Mouse (Mus musculus) forebrain, embryonic 15.5 days (tissue): Measurements from ENCODE around the gene Nptxr. TPM values are rescaled to one million over a fixed set of nuclear protein-coding genes. Genes with fewer than 3 reads are reported as not detected.

ENCODE experiments used
- ATAC-seq: fragments of 200-750 bp; cut with Nextera tagmentation; replicated peaks from 2 replicates; pipeline ENCODE4 v1.8.0; 2017; ENCODE audit warnings: mild to moderate bottlenecking, moderate TSS enrichment, moderate library complexity
- H3K27ac ChIP-seq: fragments of 300-500 bp; sonication (generic); replicated peaks from 2 replicates; pipeline ENCODE4 v1.5.1; 2015; ENCODE audit warnings: mild to moderate bottlenecking, inconsistent platforms
- H3K27me3 ChIP-seq: fragments of 300-500 bp; sonication (generic); 2 replicates; pipeline ENCODE4 v1.6.1; 2015; ENCODE audit warnings: inconsistent platforms
- H3K36me3 ChIP-seq: fragments of 300-500 bp; sonication (generic); 2 replicates; pipeline ENCODE4 v1.6.1; 2015; ENCODE audit warnings: mild to moderate bottlenecking, inconsistent platforms
- H3K4me1 ChIP-seq: fragments of 300-500 bp; sonication (generic); 2 replicates; pipeline ENCODE4 v1.6.1; 2015; ENCODE audit warnings: inconsistent platforms
- H3K4me2 ChIP-seq: fragments of 300-500 bp; sonication (generic); replicated peaks from 2 replicates; pipeline ENCODE4 v1.6.1; 2015; ENCODE audit warnings: mild to moderate bottlenecking, inconsistent platforms
- H3K4me3 ChIP-seq: fragments of 300-500 bp; sonication (generic); 2 replicates; pipeline ENCODE4 v1.5.1; 2015; ENCODE audit warnings: mild to moderate bottlenecking, inconsistent platforms
- H3K9ac ChIP-seq: fragments of 300-500 bp; sonication (generic); replicated peaks from 2 replicates; pipeline ENCODE4 v1.6.1; 2015; ENCODE audit warnings: mild to moderate bottlenecking, inconsistent platforms
- H3K9me3 ChIP-seq: fragments of 300-500 bp; sonication (generic); 2 replicates; pipeline ENCODE4 v1.6.1; 2016; ENCODE audit warnings: inconsistent platforms
- WGBS: fragments of 180-500 bp; shearing (Covaris S2); methylation state at CpG from one replicate; pipeline ENCODE4 v1.1.7; 2015; ENCODE audit warnings: mixed read lengths; 5-methylcytosine and 5-hydroxymethylcytosine counted together
- polyA plus RNA-seq: library from polyadenylated mRNA; unstranded; fragments of >200 nt; fragmentation: Nextera tagmentation; extraction: Ambion mirVana; gene quantifications from 2 replicates; pipeline ENCODE4 v1.2.1, GENCODE M21; 2015

Nptxr gene
- polyA plus RNA-seq, 1 experiment from 2014 or later, result 19.5 TPM

DNA sequence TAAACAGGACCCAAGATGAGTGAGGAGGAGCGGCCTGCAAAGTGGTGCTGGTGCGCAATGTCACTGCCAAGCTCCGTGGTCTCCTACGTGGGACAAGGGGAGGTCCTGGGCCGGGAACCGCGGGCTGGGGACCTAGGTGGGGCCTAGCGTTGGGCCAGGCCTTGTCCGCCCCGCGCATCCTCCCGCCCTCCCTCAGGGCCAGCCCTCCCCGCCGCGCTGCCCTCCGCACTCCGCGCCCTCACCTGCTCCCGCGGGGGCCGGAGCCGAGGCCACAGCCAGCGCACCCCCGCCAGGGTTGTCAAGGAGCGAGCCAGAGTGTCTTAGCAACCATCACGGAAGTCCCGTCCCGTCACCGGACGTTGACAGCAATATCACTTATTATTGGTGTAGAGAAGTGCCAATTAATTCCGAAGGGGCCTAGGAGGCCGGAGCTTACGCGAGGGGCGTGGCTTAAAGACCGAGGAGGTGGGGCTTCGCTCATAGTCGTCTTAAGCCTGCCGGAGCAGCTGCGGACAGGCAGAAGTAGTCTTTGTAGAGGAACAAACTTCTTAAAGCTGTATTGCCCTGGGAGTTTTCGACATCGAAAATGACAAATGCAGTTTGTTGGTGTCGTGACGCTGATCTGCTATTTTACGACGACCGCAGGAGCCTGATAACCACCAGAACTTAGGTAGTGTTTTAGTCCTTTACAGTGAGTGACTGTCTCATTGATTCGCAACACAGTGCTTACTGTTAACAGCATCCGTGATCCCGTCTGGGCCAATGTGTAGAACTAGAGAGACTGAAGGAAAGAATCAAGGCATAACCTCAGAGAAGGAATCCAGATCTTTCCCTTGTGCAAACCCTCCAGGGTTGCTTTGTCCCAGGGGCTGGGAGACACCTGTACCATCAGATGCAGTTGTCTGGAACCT lies 30.2 kb downstream of the Nptxr start:
- H3K4me2 ChIP-seq, result peak overlapping the region; percentile 73
- H3K27ac ChIP-seq, result peak overlapping the region; percentile 67
- peak; percentile 98 for ATAC-seq
- under 1% methylated on average over 49 of the region's 50 CpGs for WGBS
- no peaks in the 10 kb centered on the region for H3K36me3 ChIP-seq
- peak overlapping the region; percentile 89 for H3K9ac ChIP-seq
- H3K4me3 ChIP-seq, result peak overlapping the region; percentile 97
- no peaks in the 10 kb centered on the region for H3K27me3 ChIP-seq
- H3K9me3 ChIP-seq, result no peaks in the 10 kb centered on the region
- H3K4me1 ChIP-seq, result peaks cover 44% of the 10 kb centered on the region

DNA sequence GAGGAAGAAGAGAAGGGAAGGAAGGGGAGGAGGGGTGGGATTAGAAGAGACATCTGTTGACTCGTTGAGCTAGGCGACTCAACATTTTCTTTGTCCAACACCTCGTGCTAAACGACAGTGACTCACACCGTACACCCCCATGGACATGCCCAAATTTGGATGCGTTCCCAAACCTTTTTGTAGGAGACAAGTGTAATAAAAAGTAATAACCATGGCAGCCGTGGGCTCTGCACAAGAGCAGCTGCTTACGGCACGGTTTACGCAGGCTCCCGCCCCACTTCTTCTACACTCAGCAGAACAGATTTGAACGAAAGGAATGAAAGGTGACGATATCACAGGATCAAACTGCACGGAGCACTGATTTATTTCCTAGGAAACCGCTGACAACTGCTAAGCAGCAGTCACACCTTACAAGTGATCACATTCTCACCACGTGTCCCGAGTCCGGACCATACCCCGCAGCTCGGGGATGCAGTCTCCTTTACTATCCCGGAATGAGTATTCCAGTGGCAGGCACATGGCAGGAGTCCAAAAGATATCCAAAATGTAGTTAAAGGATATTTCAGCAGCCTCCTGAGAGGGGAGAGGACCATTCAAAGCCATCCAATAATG lies 33.8 kb downstream of the Nptxr start:
- no peak for ATAC-seq
- no peak overlapping the region for H3K27ac ChIP-seq
- no peak overlapping the region for H3K4me3 ChIP-seq
- peaks cover 79% of the 10 kb centered on the region for H3K4me1 ChIP-seq
- WGBS, result 48% methylated on average over 21 of the region's 21 CpGs
- H3K4me2 ChIP-seq, result 0 out of 2 replicates have a peak overlapping the region, but pooled peaks have one; percentile 4
- no peak overlapping the region for H3K9ac ChIP-seq
- no peaks in the 10 kb centered on the region for H3K9me3 ChIP-seq
- no peaks in the 10 kb centered on the region for H3K27me3 ChIP-seq
- H3K36me3 ChIP-seq, result no peaks in the 10 kb centered on the region

DNA sequence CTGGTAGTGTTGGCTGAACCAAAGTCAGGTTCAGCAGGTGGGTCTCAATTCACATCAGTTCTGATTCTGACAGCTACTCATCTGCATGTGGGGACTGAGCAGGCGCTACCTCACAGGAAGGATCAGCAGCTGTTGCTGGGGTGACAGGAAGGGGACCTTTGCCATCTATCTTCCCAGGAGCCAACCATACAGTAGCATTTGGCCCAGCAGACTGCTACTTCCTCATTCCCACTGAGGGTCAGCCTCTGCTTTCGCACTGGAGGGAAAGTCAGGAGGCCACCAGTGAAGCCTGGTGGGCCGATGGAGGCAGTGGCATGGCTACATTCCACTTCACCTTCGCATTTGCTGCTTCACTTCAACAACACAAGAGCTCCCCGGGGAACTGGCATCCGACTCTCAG lies 36.3 kb downstream of the Nptxr start:
- ATAC-seq, result no peak
- Histone ChIP-seq H3K27ac (no peak overlapping the region), H3K4me1 (peaks cover 86% of the 10 kb centered on the region), H3K27me3 (no peaks in the 10 kb centered on the region), H3K36me3 (peaks cover 4% of the 10 kb centered on the region; the same call in 1 of the 2 replicates), H3K9ac (no peak overlapping the region), H3K4me3 (no peak overlapping the region), H3K9me3 (no peaks in the 10 kb centered on the region), H3K4me2 (no peak overlapping the region)
- 55% methylated on average over 6 of the region's 6 CpGs for WGBS

DNA sequence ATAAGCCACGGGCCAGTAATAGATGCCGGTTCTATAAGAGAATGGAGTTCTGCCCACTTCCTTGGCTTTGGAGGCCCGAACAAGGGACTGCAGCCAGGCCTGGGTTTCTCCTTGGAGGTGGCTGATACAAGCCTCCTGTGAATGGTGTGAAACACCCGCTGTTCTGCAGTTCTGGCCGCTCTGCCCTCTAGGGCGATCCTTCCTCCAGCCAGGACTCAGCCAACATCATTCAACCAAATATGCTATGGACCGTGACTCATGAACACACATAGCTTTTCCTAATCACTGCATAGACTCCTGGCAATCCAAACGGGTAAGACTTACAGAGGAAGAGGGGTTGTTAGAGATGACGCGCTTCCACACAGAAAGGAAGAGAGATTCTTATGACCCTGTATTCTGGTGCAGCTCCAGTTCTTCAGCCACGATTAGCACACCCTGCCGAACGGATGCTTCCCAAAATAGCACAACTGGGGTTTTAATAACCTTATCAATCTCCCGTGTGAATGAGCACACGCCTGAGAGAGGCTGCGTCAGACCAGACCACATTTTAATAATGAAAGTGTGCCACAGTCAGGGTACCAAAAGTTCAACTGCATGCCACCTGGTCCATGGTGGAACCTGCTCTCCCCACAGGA lies 37.1 kb downstream of the Nptxr start:
- H3K27me3 ChIP-seq, result no peaks in the 10 kb centered on the region
- H3K9ac ChIP-seq, result no peak overlapping the region
- H3K36me3 ChIP-seq, result peaks cover 8% of the 10 kb centered on the region
- no peaks in the 10 kb centered on the region for H3K9me3 ChIP-seq
- H3K4me3 ChIP-seq, result no peak overlapping the region
- peaks cover 78% of the 10 kb centered on the region for H3K4me1 ChIP-seq
- no peak for ATAC-seq
- 79% methylated on average over 16 of the region's 16 CpGs for WGBS
- peak overlapping the region; percentile 73 for H3K27ac ChIP-seq
- no peak overlapping the region for H3K4me2 ChIP-seq

DNA sequence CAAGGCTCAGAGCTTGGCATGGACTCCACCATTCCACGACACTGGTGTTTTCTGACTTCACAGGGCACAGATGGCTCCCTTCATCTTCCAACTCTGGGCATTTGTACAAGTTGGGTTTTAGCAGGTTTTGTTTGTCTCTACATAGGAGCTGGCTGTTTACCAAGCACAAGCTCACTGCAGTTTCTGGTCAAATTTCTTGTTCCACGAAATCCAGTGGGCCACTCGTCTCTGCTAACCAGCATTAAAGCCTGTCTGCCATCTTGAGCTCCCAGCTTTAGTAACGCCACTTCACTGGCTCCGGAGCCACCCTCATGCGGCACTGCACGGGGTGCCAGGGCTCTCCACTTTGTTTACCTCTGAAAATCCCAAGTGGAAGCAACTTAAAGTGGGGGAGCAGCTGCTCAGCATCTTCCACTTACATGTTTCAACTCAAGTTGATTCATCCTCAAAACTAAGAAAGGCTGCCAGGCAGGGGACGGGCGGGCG lies 37.9 kb downstream of the Nptxr start:
- peak overlapping the region; percentile 73 for H3K27ac ChIP-seq
- H3K4me1 ChIP-seq, result peaks cover 78% of the 10 kb centered on the region
- H3K36me3 ChIP-seq, result peaks cover 10% of the 10 kb centered on the region
- no peak overlapping the region for H3K9ac ChIP-seq
- whole genome bisulfite sequencing, result 64% methylated on average over 10 of the region's 10 CpGs
- H3K4me3 ChIP-seq, result no peak overlapping the region
- H3K9me3 ChIP-seq, result no peaks in the 10 kb centered on the region
- no peaks in the 10 kb centered on the region for H3K27me3 ChIP-seq
- ATAC-seq, result peak; percentile 27; the same call in 1 of the 2 replicates
- H3K4me2 ChIP-seq, result no peak overlapping the region

DNA sequence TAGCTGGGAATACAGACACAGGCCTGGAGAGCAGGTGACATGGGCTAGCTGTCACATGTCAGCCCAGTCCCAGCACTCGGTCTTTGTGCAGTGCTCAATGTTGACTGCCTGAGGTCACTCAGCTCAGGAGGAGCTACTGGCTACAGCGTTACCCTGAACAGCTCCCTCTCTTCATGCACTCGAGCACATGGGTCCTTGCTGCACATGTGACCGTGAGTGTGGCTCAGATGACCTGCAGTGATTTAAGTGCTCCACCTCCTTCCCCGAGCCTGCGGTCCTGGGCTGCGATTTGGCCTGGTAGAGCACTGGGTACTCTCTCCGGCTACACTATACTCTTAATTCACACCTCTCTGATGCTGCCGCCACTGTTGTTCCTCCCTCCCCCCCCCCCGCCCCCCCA lies 38.4 kb downstream of the Nptxr start:
- WGBS, result 51% methylated on average over 10 of the region's 10 CpGs
- Histone ChIP-seq H3K9me3 (no peaks in the 10 kb centered on the region), H3K36me3 (peaks cover 12% of the 10 kb centered on the region), H3K27me3 (no peaks in the 10 kb centered on the region), H3K4me1 (peaks cover 75% of the 10 kb centered on the region), H3K27ac (peak overlapping the region; percentile 73), H3K4me2 (no peak overlapping the region), H3K9ac (no peak overlapping the region), H3K4me3 (no peak overlapping the region)
- ATAC-seq, result no peak

DNA sequence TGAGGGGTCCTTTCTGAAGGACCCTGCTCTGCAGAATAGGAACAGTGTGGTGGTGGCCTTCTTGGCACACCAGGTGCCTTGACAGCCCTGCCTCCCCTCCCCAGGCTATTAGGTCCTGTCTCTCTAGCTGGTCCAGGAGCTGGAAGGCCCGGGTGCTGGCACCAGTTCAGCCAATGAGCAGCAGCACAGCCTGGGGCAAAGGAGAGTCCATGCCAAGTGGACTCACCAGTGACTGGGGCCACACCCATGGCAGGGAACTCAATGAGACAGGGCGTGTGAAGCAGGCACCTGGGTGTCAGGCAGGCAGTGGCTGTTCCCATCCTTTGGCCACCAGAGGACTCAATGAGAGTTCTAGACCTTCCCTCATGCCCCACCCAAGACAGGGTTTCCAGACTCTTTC lies 39.2 kb downstream of the Nptxr start:
- H3K4me3 ChIP-seq, result no peak overlapping the region

DNA sequence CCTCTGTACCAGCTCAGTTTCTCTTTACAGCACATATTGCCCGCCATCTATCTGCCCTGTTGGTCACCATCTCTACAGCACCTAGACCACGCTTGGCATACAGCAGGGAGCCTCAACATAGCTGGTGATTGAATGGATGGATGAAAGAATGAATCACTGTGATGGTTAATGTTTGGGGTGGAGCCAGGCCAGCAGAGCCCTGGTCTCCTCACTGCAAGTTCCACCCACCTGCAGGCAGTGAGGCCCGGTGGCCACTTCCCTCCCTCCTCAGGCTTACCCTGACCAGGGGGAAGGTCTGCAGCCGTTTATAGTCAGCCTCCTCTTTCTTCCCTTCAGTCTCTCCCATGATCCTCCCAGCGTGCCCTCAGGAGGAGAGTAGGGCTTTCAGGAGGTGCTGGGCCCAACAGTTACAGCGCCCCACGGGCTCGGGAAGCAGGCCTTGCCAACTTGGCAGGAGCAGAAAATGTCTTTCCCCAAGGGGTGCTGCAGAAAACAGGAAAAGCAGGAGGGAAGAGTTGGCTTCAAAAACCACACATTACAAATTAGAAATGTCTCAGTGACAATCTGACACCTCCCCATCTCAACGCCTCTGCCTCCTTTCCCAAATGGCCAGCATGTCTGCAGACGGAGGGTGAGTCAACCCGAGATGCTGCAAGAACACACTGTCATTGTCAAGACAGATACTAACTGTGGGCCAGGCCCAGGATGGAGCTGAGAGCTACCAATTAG lies 39.9 kb downstream of the Nptxr start:
- H3K4me1 ChIP-seq, result peaks cover 60% of the 10 kb centered on the region
- no peak overlapping the region for H3K9ac ChIP-seq
- H3K36me3 ChIP-seq, result peaks cover 12% of the 10 kb centered on the region
- no peak overlapping the region for H3K4me2 ChIP-seq
- ATAC-seq, result no peak
- H3K9me3 ChIP-seq, result no peaks in the 10 kb centered on the region
- WGBS, result 71% methylated on average over 11 of the region's 11 CpGs
- H3K4me3 ChIP-seq, result no peak overlapping the region
- no peaks in the 10 kb centered on the region for H3K27me3 ChIP-seq
- H3K27ac ChIP-seq, result no peak overlapping the region; the same call in 1 of the 2 replicates

More for the DNA sequence above, 39.2 kb downstream of the Nptxr start:
- peaks cover 12% of the 10 kb centered on the region for H3K36me3 ChIP-seq
- ATAC-seq, result no peak
- 67% methylated on average over 2 of the region's 2 CpGs for WGBS
- no peak overlapping the region; the same call in none of the 2 replicates for H3K27ac ChIP-seq
- H3K9ac ChIP-seq, result no peak overlapping the region
- no peaks in the 10 kb centered on the region for H3K27me3 ChIP-seq
- no peak overlapping the region for H3K4me2 ChIP-seq
- H3K9me3 ChIP-seq, result no peaks in the 10 kb centered on the region
- H3K4me1 ChIP-seq, result peaks cover 66% of the 10 kb centered on the region

DNA sequence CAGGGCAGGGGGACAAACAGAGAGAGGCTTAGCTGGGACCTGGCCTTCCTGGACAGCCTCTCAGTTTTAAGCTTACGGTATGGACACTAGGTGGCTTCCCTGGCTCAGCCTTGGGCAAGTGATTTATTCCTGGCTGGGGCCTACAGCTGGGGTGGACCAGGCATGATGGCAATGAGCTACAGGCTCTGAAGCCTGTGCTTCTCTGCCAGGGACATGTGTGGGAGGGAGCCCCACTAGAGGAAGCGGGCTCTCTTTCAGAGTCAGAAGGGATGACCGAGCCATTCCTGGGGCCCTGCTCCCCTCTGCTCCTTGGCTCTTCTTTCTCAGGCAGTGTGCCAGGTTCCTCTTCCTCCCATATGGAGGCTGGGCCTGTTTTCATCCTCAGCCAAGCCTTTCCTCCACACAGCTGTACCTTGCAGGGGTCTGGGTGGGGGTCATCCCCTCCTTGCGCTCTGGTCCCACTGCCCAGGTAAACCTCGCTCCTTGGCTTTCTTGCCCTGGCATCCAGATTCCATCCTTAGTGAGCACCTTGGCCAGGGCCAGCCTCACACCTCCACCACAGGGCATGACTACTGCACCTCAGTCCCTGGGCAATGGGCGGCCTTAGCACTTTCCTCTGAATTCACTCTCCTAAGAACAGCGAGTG lies 40.8 kb downstream of the Nptxr start:
- no peak for ATAC-seq
- Histone ChIP-seq H3K36me3 (peaks cover 12% of the 10 kb centered on the region), H3K27me3 (no peaks in the 10 kb centered on the region), H3K4me2 (no peak overlapping the region), H3K4me1 (peaks cover 51% of the 10 kb centered on the region), H3K9ac (no peak overlapping the region), H3K9me3 (no peaks in the 10 kb centered on the region), H3K4me3 (no peak overlapping the region), H3K27ac (no peak overlapping the region)
- WGBS, result 89% methylated on average over 7 of the region's 7 CpGs

DNA sequence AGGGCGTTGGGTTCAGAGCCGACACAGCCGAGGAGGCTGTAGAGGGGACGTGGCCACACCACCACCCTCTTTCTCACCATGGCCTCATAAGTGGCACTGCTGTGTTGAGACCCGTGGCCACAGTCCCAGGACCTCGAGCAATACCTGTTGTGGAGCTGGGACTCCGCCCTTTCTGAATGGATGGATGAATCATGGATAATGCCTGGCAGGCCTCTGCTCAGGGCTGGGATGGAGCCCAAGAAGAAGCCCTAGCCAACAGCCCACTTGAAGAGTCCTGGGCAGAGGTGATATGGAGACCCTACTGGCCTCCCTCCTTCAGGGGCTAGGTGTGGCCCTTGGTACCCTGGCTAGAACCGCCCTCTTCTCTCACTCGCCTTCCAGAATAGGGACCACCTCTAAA lies 41.6 kb downstream of the Nptxr start:
- ATAC-seq, result no peak
- Histone ChIP-seq H3K9ac (no peak overlapping the region), H3K27me3 (no peaks in the 10 kb centered on the region), H3K4me1 (peaks cover 43% of the 10 kb centered on the region), H3K4me2 (no peak overlapping the region), H3K36me3 (peaks cover 12% of the 10 kb centered on the region), H3K9me3 (no peaks in the 10 kb centered on the region), H3K4me3 (no peak overlapping the region), H3K27ac (no peak overlapping the region)
- WGBS, result 95% methylated on average over 9 of the region's 9 CpGs

DNA sequence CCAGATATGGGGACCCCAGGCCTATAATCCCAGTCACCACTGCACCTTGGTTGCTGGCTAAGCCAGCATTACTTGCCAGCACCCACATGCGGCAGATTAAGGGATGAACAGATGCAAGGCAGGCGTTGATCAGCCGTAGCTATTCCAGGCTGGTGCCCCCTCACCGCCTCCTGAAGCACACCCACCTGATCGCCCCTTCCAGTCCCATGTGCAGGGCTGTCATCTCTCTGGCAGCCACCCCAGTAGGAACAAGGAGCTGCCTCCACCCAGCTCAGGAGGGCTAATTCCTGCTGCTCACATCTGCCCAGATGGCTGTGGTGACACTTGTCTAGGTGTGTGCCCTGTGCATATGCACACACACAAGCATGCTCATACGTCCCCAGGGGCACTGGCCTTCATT lies 43.6 kb downstream of the Nptxr start:
- Histone ChIP-seq H3K36me3 (peaks cover 12% of the 10 kb centered on the region), H3K27me3 (no peaks in the 10 kb centered on the region), H3K9ac (no peak overlapping the region), H3K4me1 (peaks cover 28% of the 10 kb centered on the region), H3K4me2 (no peak overlapping the region), H3K9me3 (no peaks in the 10 kb centered on the region), H3K4me3 (no peak overlapping the region), H3K27ac (no peak overlapping the region)
- ATAC-seq, result no peak
- 84% methylated on average over 6 of the region's 6 CpGs for WGBS
